Mouse (Mus musculus) kidney, adult 2 months (tissue): ENCODE measurements around the gene Tdrd7. TPM values are rescaled to one million over a fixed set of nuclear protein-coding genes. Genes with fewer than 3 reads are reported as not detected.

Source experiments
- DNase-seq: peaks from one replicate; pipeline ENCODE4 v3.0.0; 2021
- H3K27ac ChIP-seq: fragments of 200-500 bp; 2 replicates; pipeline ENCODE4 v1.5.1; 2012; ENCODE audit warnings: low read depth, low read length, control low read depth, inconsistent platforms; ENCODE audit not compliant: insufficient read depth
- H3K27me3 ChIP-seq: fragments of 200-500 bp; replicated peaks from 2 replicates; pipeline ENCODE4 v1.6.1; 2012; ENCODE audit warnings: mild to moderate bottlenecking, moderate library complexity, low read length, inconsistent platforms; ENCODE audit not compliant: control insufficient read depth, insufficient read depth
- H3K36me3 ChIP-seq: fragments of 200-500 bp; 2 replicates; pipeline ENCODE4 v1.6.1; 2012; ENCODE audit warnings: mild to moderate bottlenecking, moderate library complexity, low read length, inconsistent platforms; ENCODE audit not compliant: control insufficient read depth, insufficient read depth
- H3K4me1 ChIP-seq: fragments of 200-500 bp; 2 replicates; pipeline ENCODE4 v1.6.1; 2011; ENCODE audit warnings: low read length; ENCODE audit not compliant: control insufficient read depth, insufficient read depth
- H3K4me3 ChIP-seq: fragments of 200-500 bp; 2 replicates; pipeline ENCODE4 v1.5.1; 2011; ENCODE audit warnings: mild to moderate bottlenecking, low read depth, low read length, control low read depth; ENCODE audit not compliant: insufficient read depth
- CTCF ChIP-seq: fragments of 200-500 bp; conservative IDR thresholded peaks from 2 replicates; pipeline ENCODE4 v1.5.1; 2011; ENCODE audit warnings: low read depth, mild to moderate bottlenecking, control low read depth, low read length, moderate library complexity, mixed read lengths; ENCODE audit not compliant: insufficient read depth, insufficient read length
- POLR2A ChIP-seq: fragments of 200-500 bp; IDR thresholded peaks from one replicate; pipeline ENCODE4 v1.6.1; 2011; ENCODE audit warnings: low read depth, low read length, control low read depth
- WGBS: fragments of 180-500 bp; shearing (Covaris S2); methylation state at CpG from one replicate; pipeline ENCODE4 v1.1.7; 2018; 5-methylcytosine and 5-hydroxymethylcytosine counted together
- polyA plus RNA-seq: library from polyadenylated mRNA; depleted of rRNA; stranded (reverse); fragments of >200 nt; gene quantifications from 2 replicates; pipeline ENCODE4 v1.2.3, GENCODE M21; 2012

The Tdrd7 gene
- polyA plus RNA-seq, 1 experiment = 19.1 TPM

GRCm38 (mm10) chr4:46063841-46064240, 98.7 kb downstream of the Tdrd7 start:
- Histone ChIP-seq H3K27ac (no peak overlapping the region), H3K4me3 (no peak overlapping the region), H3K36me3 (no peaks in the 10 kb centered on the region), H3K27me3 (no peaks in the 10 kb centered on the region), H3K4me1 (no peaks in the 10 kb centered on the region)
- no peak for TF ChIP-seq POLR2A
- no peak for TF ChIP-seq CTCF
- DNase-seq = no peak
- 87% methylated on average over 4 of the region's 4 CpGs for WGBS

- 58% methylated on average over 8 of the region's 8 CpGs for WGBS
- DNase-seq = no peak
- no peaks in the 10 kb centered on the region for H3K4me1 ChIP-seq
- no peak overlapping the region for H3K27ac ChIP-seq
- no peak overlapping the region for H3K4me3 ChIP-seq
- no peaks in the 10 kb centered on the region for H3K27me3 ChIP-seq
- TF ChIP-seq POLR2A (no peak), CTCF (no peak)
- H3K36me3 ChIP-seq = no peaks in the 10 kb centered on the region
Observed at GRCm38 (mm10) chr4:46064263-46064662, 99.1 kb downstream of the Tdrd7 start.

- Histone ChIP-seq H3K4me1 (no peaks in the 10 kb centered on the region), H3K4me3 (no peak overlapping the region), H3K27me3 (no peaks in the 10 kb centered on the region), H3K27ac (no peak overlapping the region), H3K36me3 (no peaks in the 10 kb centered on the region)
- DNase-seq = peak; percentile 4
- 33% methylated on average over 3 of the region's 3 CpGs for WGBS
- TF ChIP-seq POLR2A (no peak), CTCF (no peak)
Observed at GRCm38 (mm10) chr4:46064961-46065360, 99.8 kb downstream of the Tdrd7 start.

- Histone ChIP-seq H3K27ac (no peak overlapping the region), H3K4me3 (no peak overlapping the region), H3K27me3 (no peaks in the 10 kb centered on the region), H3K36me3 (no peaks in the 10 kb centered on the region), H3K4me1 (no peaks in the 10 kb centered on the region)
- WGBS = 36% methylated on average over 8 of the region's 8 CpGs
- DNase-seq = peak; percentile 8
- TF ChIP-seq CTCF = no peak
- TF ChIP-seq POLR2A = no peak
Observed at GRCm38 (mm10) chr4:46065695-46066340, 100.7 kb downstream of the Tdrd7 start.

- Histone ChIP-seq H3K27ac (no peak overlapping the region), H3K4me3 (no peak overlapping the region), H3K27me3 (no peaks in the 10 kb centered on the region), H3K4me1 (no peaks in the 10 kb centered on the region), H3K36me3 (no peaks in the 10 kb centered on the region)
- DNase-seq = no peak
- TF ChIP-seq CTCF = no peak
- TF ChIP-seq POLR2A = no peak
- 67% methylated on average over 3 of the region's 3 CpGs for whole genome bisulfite sequencing
Observed at GRCm38 (mm10) chr4:46068060-46068459, 102.9 kb downstream of the Tdrd7 start.

- WGBS = 77% methylated on average over 1 of the region's 1 CpGs
- Histone ChIP-seq H3K4me1 (no peaks in the 10 kb centered on the region), H3K4me3 (no peak overlapping the region), H3K27ac (no peak overlapping the region), H3K27me3 (no peaks in the 10 kb centered on the region), H3K36me3 (no peaks in the 10 kb centered on the region)
- DNase-seq = no peak
- TF ChIP-seq POLR2A (no peak), CTCF (no peak)
Observed at GRCm38 (mm10) chr4:46068573-46068972, 103.4 kb downstream of the Tdrd7 start.

- no peaks in the 10 kb centered on the region for H3K4me1 ChIP-seq
- no peak overlapping the region for H3K27ac ChIP-seq
- no peak for DNase-seq
- no peak overlapping the region for H3K4me3 ChIP-seq
- TF ChIP-seq POLR2A (no peak), CTCF (no peak)
- WGBS = 43% methylated on average over 6 of the region's 6 CpGs
- no peaks in the 10 kb centered on the region for H3K27me3 ChIP-seq
- no peaks in the 10 kb centered on the region for H3K36me3 ChIP-seq
Observed at GRCm38 (mm10) chr4:46069851-46070482, 104.8 kb downstream of the Tdrd7 start.
